Mouse (Mus musculus) kidney, postnatal 0 days (tissue): ENCODE results near the gene Lancl1. TPM values are rescaled to one million over a fixed set of nuclear protein-coding genes. Genes with fewer than 3 reads are reported as not detected.

Experiments used
- ATAC-seq: fragments of 200-750 bp; cut with Nextera tagmentation; replicated peaks from 2 replicates; pipeline ENCODE4 v1.8.0; 2017; ENCODE audit warnings: low read depth, moderate number of reproducible peaks, moderate TSS enrichment, moderate library complexity; ENCODE audit not compliant: low FRiP score
- DNase-seq: peaks from one replicate; pipeline ENCODE4 v3.0.0-alpha.2; 2016; ENCODE audit warnings: low spot score
- H3K27ac ChIP-seq: fragments of 300-500 bp; sonication (generic); 2 replicates; pipeline ENCODE4 v1.5.1; 2014; ENCODE audit warnings: mild to moderate bottlenecking
- H3K27me3 ChIP-seq: fragments of 300-500 bp; sonication (generic); 2 replicates; pipeline ENCODE4 v1.6.1; 2014; ENCODE audit warnings: low read length, mixed read lengths; ENCODE audit not compliant: insufficient read depth
- H3K36me3 ChIP-seq: fragments of 300-500 bp; sonication (generic); 2 replicates; pipeline ENCODE4 v1.6.1; 2014; ENCODE audit warnings: low read length, mixed read lengths; ENCODE audit not compliant: insufficient read depth
- H3K4me1 ChIP-seq: fragments of 300-500 bp; sonication (generic); replicated peaks from 2 replicates; pipeline ENCODE4 v1.6.1; 2014; ENCODE audit warnings: antibody characterized with exemption, low read length, mixed read lengths; ENCODE audit not compliant: insufficient read depth
- H3K4me2 ChIP-seq: fragments of 300-500 bp; sonication (generic); 2 replicates; pipeline ENCODE4 v1.6.1; 2014; ENCODE audit warnings: mild to moderate bottlenecking, low read length, moderate library complexity, mixed read lengths
- H3K4me3 ChIP-seq: fragments of 300-500 bp; sonication (generic); replicated peaks from 2 replicates; pipeline ENCODE4 v1.5.1; 2014; ENCODE audit warnings: low read depth, low read length
- H3K9ac ChIP-seq: fragments of 300-500 bp; sonication (generic); 2 replicates; pipeline ENCODE4 v1.6.1; 2014; ENCODE audit warnings: low read depth, low read length
- H3K9me3 ChIP-seq: fragments of 300-500 bp; sonication (generic); replicated peaks from 2 replicates; pipeline ENCODE4 v1.6.1; 2016; ENCODE audit warnings: low read length, inconsistent platforms, mixed read lengths
- CTCF ChIP-seq: IDR thresholded peaks from 2 replicates; pipeline ENCODE4 v1.5.1; 2016; ENCODE audit warnings: antibody characterized with exemption, low read depth, mild to moderate bottlenecking, moderate library complexity
- WGBS: fragments of 180-500 bp; shearing (Covaris S2); extraction: QIAGEN DNeasy Blood & Tissue Kit; methylation state at CpG from one replicate; pipeline ENCODE4 v1.1.7; 2014; 5-methylcytosine and 5-hydroxymethylcytosine counted together
- polyA plus RNA-seq: library from polyadenylated mRNA; unstranded; fragments of >200 nt; fragmentation: Nextera tagmentation; extraction: Ambion mirVana; gene quantifications from 2 replicates; pipeline ENCODE4 v1.2.1, GENCODE M21; 2015

Gene Lancl1
- polyA plus RNA-seq, 1 experiment from 2014 or later, result 92.1 TPM

DNA sequence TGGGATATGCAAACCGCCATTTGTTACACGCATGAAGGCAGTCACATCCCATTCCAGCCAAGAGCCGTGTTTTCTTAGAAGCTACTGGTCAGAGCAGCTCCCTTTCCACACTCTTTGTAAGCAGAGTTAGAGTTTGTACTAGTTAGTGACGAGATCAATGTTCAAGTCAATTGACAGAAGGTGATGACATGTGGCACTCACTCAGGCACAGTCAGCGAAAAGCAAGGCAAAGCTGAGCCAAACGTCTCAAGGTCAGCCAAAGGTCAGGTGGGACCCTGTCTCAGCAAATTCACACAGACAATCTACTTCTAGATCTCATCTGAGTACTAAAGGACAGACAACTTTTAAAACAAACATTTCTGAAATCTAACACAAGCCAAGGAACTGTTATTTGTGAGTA, 36.4 kb downstream of the Lancl1 start:
- ATAC-seq (no peak), DNase-seq (no peak)
- 63% methylated on average over 6 of the region's 6 CpGs for WGBS

DNA sequence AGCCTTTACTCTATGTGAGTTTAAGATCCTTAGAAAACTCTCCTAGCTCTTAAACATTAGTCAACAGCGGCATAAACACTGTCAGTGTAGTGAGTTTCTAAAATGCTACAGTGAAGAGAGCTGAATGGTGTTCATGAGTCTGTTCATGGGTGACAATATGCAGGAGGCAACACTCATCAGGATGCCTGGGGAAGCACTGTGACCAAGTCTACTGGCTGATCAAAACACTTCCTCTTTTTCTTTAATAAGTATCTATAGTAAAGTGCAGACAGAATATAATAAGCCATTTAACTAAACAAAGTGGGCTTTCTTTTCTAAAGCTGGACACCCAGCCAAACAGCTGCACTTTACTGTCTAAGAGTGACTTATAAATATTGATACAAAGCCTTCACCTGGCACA, 37.3 kb downstream of the Lancl1 start:
- H3K9me3 ChIP-seq, result no peaks in the 10 kb centered on the region
- H3K9ac ChIP-seq, result no peak overlapping the region
- H3K36me3 ChIP-seq, result peaks cover 24% of the 10 kb centered on the region; the same call in 1 of the 2 replicates
- H3K4me1 ChIP-seq, result no peaks in the 10 kb centered on the region
- TF ChIP-seq CTCF, result no peak
- DNase-seq, result no peak
- 87% methylated on average over 1 of the region's 1 CpGs for WGBS
- H3K4me2 ChIP-seq, result no peak overlapping the region
- H3K27ac ChIP-seq, result no peak overlapping the region
- no peaks in the 10 kb centered on the region for H3K27me3 ChIP-seq
- ATAC-seq, result no peak
- H3K4me3 ChIP-seq, result no peak overlapping the region

More for the DNA sequence above, 36.4 kb downstream of the Lancl1 start:
- no peak overlapping the region for H3K4me2 ChIP-seq
- no peaks in the 10 kb centered on the region for H3K4me1 ChIP-seq
- no peaks in the 10 kb centered on the region for H3K27me3 ChIP-seq
- H3K27ac ChIP-seq, result no peak overlapping the region
- no peak overlapping the region for H3K4me3 ChIP-seq
- TF ChIP-seq CTCF, result no peak
- H3K9me3 ChIP-seq, result no peaks in the 10 kb centered on the region
- H3K36me3 ChIP-seq, result peaks cover 28% of the 10 kb centered on the region; the same call in 1 of the 2 replicates
- no peak overlapping the region for H3K9ac ChIP-seq

- DNase-seq (no peak), ATAC-seq (no peak)
- TF ChIP-seq CTCF, result no peak
- Histone ChIP-seq H3K4me1 (no peaks in the 10 kb centered on the region), H3K27ac (no peak overlapping the region), H3K27me3 (no peaks in the 10 kb centered on the region), H3K4me2 (no peak overlapping the region), H3K9ac (no peak overlapping the region), H3K9me3 (no peaks in the 10 kb centered on the region), H3K4me3 (no peak overlapping the region), H3K36me3 (peaks cover 18% of the 10 kb centered on the region; the same call in 1 of the 2 replicates)
- 81% methylated on average over 3 of the region's 3 CpGs for WGBS
These were observed 38.2 kb downstream of the Lancl1 start for GRCm38 (mm10) chr1:67000484-67000883.

DNA sequence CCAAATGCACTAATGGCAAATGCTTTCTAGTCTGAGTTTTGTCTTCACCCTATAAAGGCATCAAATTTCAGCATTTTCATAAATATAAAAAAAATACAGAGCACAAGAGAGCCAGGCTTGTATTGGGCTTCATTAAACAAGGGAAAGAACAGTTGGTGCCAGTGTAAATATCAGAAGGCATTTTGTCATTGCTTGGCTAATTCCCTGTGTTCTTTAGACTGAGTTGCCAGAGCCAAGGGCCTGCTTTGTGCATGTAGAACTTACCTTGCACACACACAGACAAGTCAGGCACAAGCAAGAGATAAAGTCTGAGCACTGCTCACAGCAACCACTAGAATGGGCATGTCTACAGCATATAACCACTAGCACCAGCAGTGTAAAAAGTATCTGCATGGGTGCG, 40.1 kb downstream of the Lancl1 start:
- Histone ChIP-seq H3K4me1 (no peaks in the 10 kb centered on the region), H3K27me3 (no peaks in the 10 kb centered on the region), H3K9ac (no peak overlapping the region), H3K4me3 (no peak overlapping the region), H3K27ac (no peak overlapping the region), H3K4me2 (no peak overlapping the region), H3K9me3 (no peaks in the 10 kb centered on the region), H3K36me3 (0 out of 2 replicates have a peak, but pooled peaks cover 6% of the 10 kb centered on the region)
- 97% methylated on average over 1 of the region's 1 CpGs for WGBS
- TF ChIP-seq CTCF, result no peak
- ATAC-seq, result no peak
- no peak for DNase-seq

GRCm38 (mm10) chr1:66998188-66998587, 40.5 kb downstream of the Lancl1 start:
- DNase-seq (no peak), ATAC-seq (no peak)
- Histone ChIP-seq H3K4me2 (no peak overlapping the region), H3K27ac (no peak overlapping the region), H3K9me3 (no peaks in the 10 kb centered on the region), H3K4me3 (no peak overlapping the region), H3K9ac (no peak overlapping the region), H3K36me3 (0 out of 2 replicates have a peak, but pooled peaks cover 4% of the 10 kb centered on the region), H3K27me3 (no peaks in the 10 kb centered on the region), H3K4me1 (no peaks in the 10 kb centered on the region)
- 90% methylated on average over 4 of the region's 4 CpGs for WGBS
- no peak for TF ChIP-seq CTCF

DNA sequence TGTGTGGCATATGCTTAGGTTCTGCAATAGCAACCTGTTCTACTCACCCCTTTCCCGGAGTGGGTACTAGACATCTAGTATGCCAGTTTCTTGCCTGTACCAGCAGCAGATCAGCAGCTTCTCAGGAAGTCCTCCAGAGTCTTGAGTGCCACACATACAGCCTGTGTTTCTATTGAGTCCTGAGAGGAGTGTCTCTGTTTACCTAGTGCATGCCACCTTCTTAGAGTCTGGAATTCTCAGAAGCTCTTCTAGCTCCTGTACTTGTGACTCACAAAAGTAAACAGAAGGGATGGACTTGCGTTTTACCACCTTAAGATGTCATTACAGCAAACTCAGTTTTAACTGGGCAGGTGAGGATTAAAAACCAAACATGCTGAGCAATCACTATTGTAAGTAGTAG, 41.9 kb downstream of the Lancl1 start:
- DNase-seq (no peak), ATAC-seq (no peak)
- no peak overlapping the region for H3K27ac ChIP-seq
- no peak overlapping the region for H3K4me2 ChIP-seq
- no peak overlapping the region for H3K4me3 ChIP-seq
- no peak for TF ChIP-seq CTCF
- H3K27me3 ChIP-seq, result no peaks in the 10 kb centered on the region
- no peaks in the 10 kb centered on the region for H3K9me3 ChIP-seq
- H3K9ac ChIP-seq, result no peak overlapping the region
- H3K36me3 ChIP-seq, result no peaks in the 10 kb centered on the region
- no peaks in the 10 kb centered on the region for H3K4me1 ChIP-seq
- 74% methylated on average over 2 of the region's 2 CpGs for WGBS

DNA sequence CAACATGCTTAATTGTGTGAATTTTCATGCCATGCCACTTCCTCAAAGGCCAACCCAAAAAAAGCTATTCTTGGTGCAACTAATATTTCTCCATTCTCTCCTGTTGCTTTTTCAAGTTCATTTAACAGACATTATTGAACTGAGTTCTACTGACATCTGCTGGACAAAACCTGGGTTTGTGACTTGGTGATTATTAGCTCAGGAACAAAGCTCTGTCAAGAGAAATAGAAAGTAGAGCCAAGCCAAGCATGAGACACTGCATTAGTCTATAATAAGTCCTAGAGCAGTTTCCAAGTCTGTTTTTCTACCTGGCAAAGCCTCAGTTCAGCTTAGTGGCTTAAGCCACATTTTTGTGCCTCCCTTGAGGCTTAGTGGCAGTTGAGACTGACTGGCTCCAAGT, 45.9 kb downstream of the Lancl1 start:
- TF ChIP-seq CTCF, result peak; percentile 76
- no peaks in the 10 kb centered on the region for H3K36me3 ChIP-seq
- no peak overlapping the region for H3K4me3 ChIP-seq
- no peak overlapping the region for H3K27ac ChIP-seq
- H3K27me3 ChIP-seq, result no peaks in the 10 kb centered on the region
- no peaks in the 10 kb centered on the region for H3K4me1 ChIP-seq
- ATAC-seq (no peak; the same call in 1 of the 2 replicates), DNase-seq (peak; percentile 72)
- no peak overlapping the region for H3K4me2 ChIP-seq
- H3K9ac ChIP-seq, result no peak overlapping the region
- no peaks in the 10 kb centered on the region for H3K9me3 ChIP-seq
